Comparison of ENCODE assay signal across 8 mouse cellular contexts in genomic region chr14:55590748-55591330, GRCm38 (mm10). TPM values are rescaled to one million over a fixed set of nuclear protein-coding genes. Genes with fewer than 3 reads are reported as not detected.
DNase-seq lines count a peak whose midpoint lies in the region; ATAC-seq and TF ChIP-seq lines count a peak whose summit lies in the region.

TSS of gene Psme2 (minus strand) at chr14:55591113.

- DNase-seq in CH12.LX (ENCODE audit: extremely low read depth), result peak; percentile 98
- DNase-seq in c-Kit-positive CD71-positive TER-119-negative erythroid progenitor cells, embryonic 14.5 days (ENCODE audit: low read depth), result peak; percentile 91
- peak; percentile 95 for DNase-seq in forebrain, embryonic 11.5 days (ENCODE audit: low spot score)
- peak; percentile 93 to 99 for DNase-seq in kidney, postnatal 36 days
- peak; percentile 92 for DNase-seq in testis, postnatal 10 days (ENCODE audit: low spot score)

- TF ChIP-seq RAD21 in CH12.LX (IDR thresholded peaks at IDR 0.05; ENCODE audit: low read depth, low read length), result no peak

- H3K79me2 ChIP-seq in CH12.LX (replicated peaks; ENCODE audit: control insufficient read depth, extremely low read depth, insufficient read depth, poor library complexity, severe bottlenecking), result peaks cover 35% of the 10 kb centered on the region

- peak within 1 kb of the TSS; percentile 79 to 94 (median 91) for H3K4me3 ChIP-seq in CH12.LX (replicated peaks in 1 of 3; ENCODE audit: low read depth in 2 of 3, low read length in 2 of 3, poor library complexity in 1 of 3)
- H3K4me3 ChIP-seq in forebrain, embryonic 11.5 days (ENCODE audit: low read depth, low read length), result peak within 1 kb of the TSS; percentile 88
- peak within 1 kb of the TSS; percentile 91 for H3K4me3 ChIP-seq in heart, embryonic 16.5 days (ENCODE audit: low read length)
- H3K4me3 ChIP-seq in liver, embryonic 15.5 days (replicated peaks), result peak within 1 kb of the TSS; percentile 93
- H3K4me3 ChIP-seq in neural tube, embryonic 12.5 days, result peak within 1 kb of the TSS; percentile 87

- WGBS in forebrain, embryonic 11.5 days, result under 1% methylated on average over 22 of the region's 22 CpGs
- 1% methylated on average over 22 of the region's 22 CpGs for WGBS in heart, embryonic 16.5 days
- WGBS in liver, embryonic 15.5 days (ENCODE audit: insufficient replicate concordance), result under 1% methylated on average over 22 of the region's 22 CpGs
- 1% methylated on average over 22 of the region's 22 CpGs for WGBS in neural tube, embryonic 12.5 days

- H3K4me1 ChIP-seq in CH12.LX (ENCODE audit: control insufficient read depth in 1 of 2, insufficient read depth in 2 of 2), result peaks cover 0 to 51% of the 10 kb centered on the region in 2 experiments; a peak in 3 of 4 replicates
- H3K4me1 ChIP-seq in forebrain, embryonic 11.5 days (replicated peaks; ENCODE audit: control insufficient read depth, insufficient read depth, low read length), result peaks cover 14% of the 10 kb centered on the region; the same call in 1 of the 2 replicates
- H3K4me1 ChIP-seq in heart, embryonic 16.5 days (ENCODE audit: control insufficient read depth, insufficient read depth, low read length), result peaks cover 19% of the 10 kb centered on the region
- peaks cover 59% of the 10 kb centered on the region for H3K4me1 ChIP-seq in liver, embryonic 15.5 days (replicated peaks)
- peaks cover 29% of the 10 kb centered on the region for H3K4me1 ChIP-seq in neural tube, embryonic 12.5 days

- H3K9ac ChIP-seq in CH12.LX (ENCODE audit: insufficient read depth, low read depth), result peak within 1 kb of the TSS; percentile 89
- H3K9ac ChIP-seq in forebrain, embryonic 11.5 days (ENCODE audit: low read length), result peak within 1 kb of the TSS; percentile 82
- peak within 1 kb of the TSS; percentile 93 for H3K9ac ChIP-seq in heart, embryonic 16.5 days (ENCODE audit: low read length)
- H3K9ac ChIP-seq in liver, embryonic 15.5 days, result peak within 1 kb of the TSS; percentile 96
- H3K9ac ChIP-seq in neural tube, embryonic 12.5 days, result peak within 1 kb of the TSS; percentile 86

- dilution Hi-C loops in CH12.LX (cut with MboI; ENCODE audit: extremely low pct_ligation_motif_present, extremely low pct_unique_long_range_greater_than_20kb, low sequenced_read_pairs), result no loop called here

- TF ChIP-seq CTCF in CH12.LX (conservative IDR thresholded peaks at IDR 0.05 in 1 of 2, IDR thresholded peaks at IDR 0.05 in 1 of 2; ENCODE audit: low read depth in 2 of 2, low read length in 2 of 2), result no peak

- peak within 1 kb of the TSS; percentile 97 for H3K27ac ChIP-seq in CH12.LX (ENCODE audit: insufficient read depth, low read depth)
- peak within 1 kb of the TSS; percentile 81 for H3K27ac ChIP-seq in forebrain, embryonic 11.5 days (ENCODE audit: low read depth, low read length)
- peak within 1 kb of the TSS; percentile 97 for H3K27ac ChIP-seq in heart, embryonic 16.5 days (ENCODE audit: low read length)
- peak within 1 kb of the TSS; percentile 99 for H3K27ac ChIP-seq in liver, embryonic 15.5 days (replicated peaks)
- peak within 1 kb of the TSS; percentile 67 for H3K27ac ChIP-seq in neural tube, embryonic 12.5 days

- TF ChIP-seq POLR2A in CH12.LX (IDR thresholded peaks at IDR 0.05; ENCODE audit: low read depth, low read length), result peak; percentile 69

- ATAC-seq in forebrain, embryonic 11.5 days (replicated peaks; ENCODE audit: low FRiP score), result peak; percentile 96
- ATAC-seq in heart, embryonic 16.5 days (replicated peaks; ENCODE audit: extremely low read depth, insufficient read depth, low FRiP score), result peak; percentile 94
- peak; percentile 88 for ATAC-seq in liver, embryonic 15.5 days (ENCODE audit: insufficient read depth)
- peak; percentile 96 for ATAC-seq in neural tube, embryonic 12.5 days (ENCODE audit: low FRiP score, low read depth)

- H3K4me2 ChIP-seq in CH12.LX (ENCODE audit: insufficient read depth, low read depth, poor library complexity, severe bottlenecking), result peak within 1 kb of the TSS; percentile 96
- H3K4me2 ChIP-seq in forebrain, embryonic 11.5 days (ENCODE audit: low read depth, low read length, severe bottlenecking), result peak within 1 kb of the TSS; percentile 97
- peak within 1 kb of the TSS; percentile 76 for H3K4me2 ChIP-seq in heart, embryonic 16.5 days (ENCODE audit: low read depth, low read length)
- H3K4me2 ChIP-seq in liver, embryonic 15.5 days, result peak within 1 kb of the TSS; percentile 94
- H3K4me2 ChIP-seq in neural tube, embryonic 12.5 days (replicated peaks), result peak within 1 kb of the TSS; percentile 98

- no peaks in the 10 kb centered on the region for H3K9me3 ChIP-seq in CH12.LX (replicated peaks; ENCODE audit: low read length)
- H3K9me3 ChIP-seq in forebrain, embryonic 11.5 days (ENCODE audit: control insufficient read depth, low read length), result no peaks in the 10 kb centered on the region
- H3K9me3 ChIP-seq in heart, embryonic 16.5 days (replicated peaks; ENCODE audit: control insufficient read depth, low read length), result no peaks in the 10 kb centered on the region
- no peaks in the 10 kb centered on the region for H3K9me3 ChIP-seq in liver, embryonic 15.5 days (replicated peaks)
- H3K9me3 ChIP-seq in neural tube, embryonic 12.5 days, result no peaks in the 10 kb centered on the region

- H3K36me3 ChIP-seq in CH12.LX (replicated peaks in 1 of 2; ENCODE audit: control insufficient read depth in 1 of 2, insufficient read depth in 1 of 2, low read length in 1 of 2), result peaks cover 37 to 56% of the 10 kb centered on the region in 2 experiments
- peaks cover 1% of the 10 kb centered on the region for H3K36me3 ChIP-seq in forebrain, embryonic 11.5 days (ENCODE audit: control insufficient read depth, insufficient read depth, low read length)
- peaks cover 27% of the 10 kb centered on the region for H3K36me3 ChIP-seq in heart, embryonic 16.5 days (ENCODE audit: control insufficient read depth, insufficient read depth)
- peaks cover 39% of the 10 kb centered on the region for H3K36me3 ChIP-seq in liver, embryonic 15.5 days (replicated peaks)
- H3K36me3 ChIP-seq in neural tube, embryonic 12.5 days, result peaks cover 35% of the 10 kb centered on the region

- H3K27me3 ChIP-seq in CH12.LX (replicated peaks), result no peaks in the 10 kb centered on the region
- H3K27me3 ChIP-seq in forebrain, embryonic 11.5 days (ENCODE audit: control insufficient read depth, insufficient read depth, low read length), result no peaks in the 10 kb centered on the region
- no peaks in the 10 kb centered on the region for H3K27me3 ChIP-seq in heart, embryonic 16.5 days (ENCODE audit: control insufficient read depth, insufficient read depth, low read length)
- no peaks in the 10 kb centered on the region for H3K27me3 ChIP-seq in liver, embryonic 15.5 days
- H3K27me3 ChIP-seq in neural tube, embryonic 12.5 days (replicated peaks), result no peaks in the 10 kb centered on the region

- in situ Hi-C loops in CH12.LX (cut with MboI; ENCODE audit: low pct_ligation_motif_present, low pct_unique_long_range_greater_than_20kb, low sequenced_read_pairs), result no loop called here

- TF ChIP-seq EP300 in CH12.LX (IDR thresholded peaks at IDR 0.05; ENCODE audit: low read length), result no peak

TF ChIP-seq in CH12.LX, 34 proteins besides CTCF, POLR2A, EP300 and RAD21 (continues in another document):
- no peak for TF ChIP-seq MAFK (IDR thresholded peaks at IDR 0.05; ENCODE audit: insufficient replicate concordance, low read length)
- TF ChIP-seq UBTF (IDR thresholded peaks at IDR 0.05; ENCODE audit: low read depth, low read length), result 0 out of 2 replicates have a peak, but pooled peaks have one; percentile 69
- TF ChIP-seq RCOR1 (conservative IDR thresholded peaks at IDR 0.05; ENCODE audit: low read depth, low read length), result no peak
- TF ChIP-seq POLR2AphosphoS2 (IDR thresholded peaks at IDR 0.05; ENCODE audit: low read depth, low read length), result 0 out of 2 replicates have a peak, but pooled peaks have one; percentile 43
- peak; percentile 15 for TF ChIP-seq ZMIZ1 (IDR thresholded peaks at IDR 0.05; ENCODE audit: low read depth, low read length)
- peak; percentile 60 for TF ChIP-seq IRF4 (IDR thresholded peaks at IDR 0.05; ENCODE audit: low read depth, low read length)
- TF ChIP-seq ZNF384 (IDR thresholded peaks at IDR 0.05; ENCODE audit: low read depth, low read length), result no peak
- no peak for TF ChIP-seq MEF2A (IDR thresholded peaks at IDR 0.05; ENCODE audit: borderline replicate concordance, low read depth, low read length)
- no peak for TF ChIP-seq HCFC1 (IDR thresholded peaks at IDR 0.05; ENCODE audit: low read depth, low read length)
- TF ChIP-seq JUN (IDR thresholded peaks at IDR 0.05; ENCODE audit: insufficient read depth, low read depth, low read length), result no peak
- TF ChIP-seq ZC3H11A (IDR thresholded peaks at IDR 0.05; ENCODE audit: low read depth, low read length), result no peak
- no peak for TF ChIP-seq USF2 (conservative IDR thresholded peaks at IDR 0.05; ENCODE audit: low read depth, low read length)
- peak; percentile 51 for TF ChIP-seq ETS1 (conservative IDR thresholded peaks at IDR 0.05; ENCODE audit: low read depth, low read length)
- TF ChIP-seq MXI1 (IDR thresholded peaks at IDR 0.05; ENCODE audit: low read depth, low read length), result peak; percentile 68; the same call in 1 of the 2 replicates
- TF ChIP-seq E2F4 (IDR thresholded peaks at IDR 0.05; ENCODE audit: insufficient replicate concordance, low read depth, low read length), result no peak
- no peak for TF ChIP-seq MYC (IDR thresholded peaks at IDR 0.05; ENCODE audit: low read depth, low read length)
- TF ChIP-seq CHD2 (IDR thresholded peaks at IDR 0.05; ENCODE audit: low read length), result peak; percentile 56; the same call in 1 of the 2 replicates
- no peak for TF ChIP-seq NELFE (IDR thresholded peaks at IDR 0.05; ENCODE audit: low read depth, low read length)
- TF ChIP-seq MAX (IDR thresholded peaks at IDR 0.05; ENCODE audit: low read length), result peak; percentile 30; the same call in 1 of the 2 replicates
- TF ChIP-seq TCF12 (IDR thresholded peaks at IDR 0.05; ENCODE audit: low read depth, low read length), result peak; percentile 33; the same call in 1 of the 2 replicates
- TF ChIP-seq TBP (conservative IDR thresholded peaks at IDR 0.05; ENCODE audit: low read depth, low read length), result 0 out of 2 replicates have a peak, but pooled peaks have one; percentile 1
- peak; percentile 47; the same call in 1 of the 2 replicates for TF ChIP-seq MAZ (IDR thresholded peaks at IDR 0.05; ENCODE audit: low read depth, low read length)
- no peak for TF ChIP-seq SMC3 (IDR thresholded peaks at IDR 0.05; ENCODE audit: low read depth, low read length)

RNA-seq across cellular contexts. Expression of gene Psme2, which starts in this region (rescaled TPM):
- total RNA-seq in CH12.LX (2012; rRNA removed) (634 and 684 TPM in 2 replicates), CH12.LX (2014; rRNA removed) (467 and 546 TPM in 2 replicates)
- 650 and 757 TPM in 2 replicates for polyA plus RNA-seq in CH12.LX (2012; ENCODE audit: insufficient read length, low read depth)
- polyA plus RNA-seq in forebrain, embryonic 11.5 days (2014; fragmentation: Nextera tagmentation; extraction: Ambion mirVana), result 178 and 187 TPM in 2 replicates
- polyA plus RNA-seq in heart, embryonic 16.5 days (2015; fragmentation: Nextera tagmentation; extraction: Ambion mirVana), result 207 TPM in 2 replicates
- polyA plus RNA-seq in liver, embryonic 15.5 days (2015; fragmentation: Nextera tagmentation; extraction: Ambion mirVana), result 173 and 191 TPM in 2 replicates
- 212 and 223 TPM in 2 replicates for polyA plus RNA-seq in neural tube, embryonic 12.5 days (2016; fragmentation: Nextera tagmentation; extraction: Ambion mirVana)

Comparison
In these comparisons a context has a peak if more than half of its experiments do, and no peak if none do; other contexts are left out.
1. Peak in every context shown above with its lines: DNase-seq, ATAC-seq, H3K4me3 ChIP-seq and H3K27ac ChIP-seq.